Mouse (Mus musculus) cerebellum, adult 2 months (tissue): ENCODE data around the gene Crybg1.

Experiments
- CTCF ChIP-seq: fragments of 200-500 bp; IDR thresholded peaks from 2 replicates; pipeline ENCODE4 v1.5.1; 2011; ENCODE audit warnings: low read depth, mild to moderate bottlenecking, control low read depth, low read length, moderate library complexity, borderline replicate concordance; ENCODE audit not compliant: insufficient read depth
- POLR2A ChIP-seq: fragments of 200-500 bp; IDR thresholded peaks from 2 replicates; pipeline ENCODE4 v1.6.1; 2011; ENCODE audit warnings: low read length, control low read depth, borderline replicate concordance; ENCODE audit not compliant: insufficient read depth

DNA sequence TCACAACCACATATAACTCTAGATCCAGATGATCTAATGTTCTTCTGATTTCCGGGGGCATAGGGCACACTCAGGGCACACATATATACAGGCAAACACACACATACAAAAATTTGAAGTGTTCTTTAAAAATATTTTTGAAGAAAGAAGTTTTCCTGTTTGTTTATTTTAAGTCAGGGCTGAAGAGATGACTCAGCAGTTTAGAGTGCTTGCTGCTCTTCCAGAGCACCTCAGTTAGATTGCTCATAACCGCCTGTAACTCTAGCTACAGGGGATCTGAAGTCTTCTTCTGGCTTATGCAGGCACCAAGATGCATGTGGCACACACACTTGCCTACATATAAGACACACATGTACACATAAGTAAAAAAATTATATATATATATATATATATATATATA, 56.9 kb downstream of the Crybg1 start:
- TF ChIP-seq CTCF = no peak
- TF ChIP-seq POLR2A = no peak
